Mouse (Mus musculus) forebrain, embryonic 13.5 days (tissue): ENCODE results near the gene Kpna1. TPM values are rescaled to one million over a fixed set of nuclear protein-coding genes. Genes with fewer than 3 reads are reported as not detected.
"Not testable (repeated sequence)": the region's sequence is repeated elsewhere in the genome, so short reads cannot be mapped to it uniquely, and the experiment has no call there.

ENCODE experiments used
- ATAC-seq: fragments of 200-750 bp; cut with Nextera tagmentation; 2 replicates; pipeline ENCODE4 v1.8.0; 2017
- H3K27ac ChIP-seq: fragments of 300-500 bp; sonication (generic); 2 replicates; pipeline ENCODE4 v1.5.1; 2015; ENCODE audit warnings: inconsistent platforms, mild to moderate bottlenecking, moderate library complexity
- H3K27me3 ChIP-seq: fragments of 300-500 bp; sonication (generic); 2 replicates; pipeline ENCODE4 v1.6.1; 2015; ENCODE audit warnings: mild to moderate bottlenecking, inconsistent platforms
- H3K36me3 ChIP-seq: fragments of 300-500 bp; sonication (generic); 2 replicates; pipeline ENCODE4 v1.6.1; 2015; ENCODE audit warnings: mild to moderate bottlenecking, inconsistent platforms; ENCODE audit not compliant: poor library complexity, severe bottlenecking
- H3K4me1 ChIP-seq: fragments of 300-500 bp; sonication (generic); 2 replicates; pipeline ENCODE4 v1.6.1; 2015; ENCODE audit warnings: inconsistent platforms
- H3K4me2 ChIP-seq: fragments of 300-500 bp; sonication (generic); 2 replicates; pipeline ENCODE4 v1.6.1; 2015; ENCODE audit warnings: inconsistent platforms, mild to moderate bottlenecking, moderate library complexity
- H3K4me3 ChIP-seq: fragments of 300-500 bp; sonication (generic); 2 replicates; pipeline ENCODE4 v1.5.1; 2015; ENCODE audit warnings: mild to moderate bottlenecking, inconsistent platforms
- H3K9ac ChIP-seq: fragments of 300-500 bp; sonication (generic); 2 replicates; pipeline ENCODE4 v1.6.1; 2015; ENCODE audit warnings: mild to moderate bottlenecking, inconsistent platforms
- H3K9me3 ChIP-seq: fragments of 300-500 bp; sonication (generic); replicated peaks from 2 replicates; pipeline ENCODE4 v1.6.1; 2016; ENCODE audit warnings: inconsistent platforms
- WGBS: fragments of 180-500 bp; shearing (Covaris S2); methylation state at CpG from one replicate; pipeline ENCODE4 v1.1.7; 2015; 5-methylcytosine and 5-hydroxymethylcytosine counted together
- polyA plus RNA-seq: library from polyadenylated mRNA; unstranded; fragments of >200 nt; fragmentation: Nextera tagmentation; extraction: Ambion mirVana; gene quantifications from 2 replicates; pipeline ENCODE4 v1.2.1, GENCODE M21; 2015

Gene Kpna1
- polyA plus RNA-seq: 70.0 and 78.2 TPM in 2 replicates

GRCm38 (mm10) chr16:35978450-35978849 is at the start of gene Kpna1:
Kpna1 (plus strand) TSS chr16:35978750.
- H3K27ac ChIP-seq, H3K4me1 ChIP-seq, H3K4me2 ChIP-seq, H3K9me3 ChIP-seq, H3K4me3 ChIP-seq, H3K36me3 ChIP-seq, H3K9ac ChIP-seq, H3K27me3 ChIP-seq, ATAC-seq: not testable (repeated sequence)
- WGBS: 92% methylated on average over 1 of the region's 1 CpGs

GRCm38 (mm10) chr16:35932179-35933055 is 46.1 kb upstream of the Kpna1 start:
- Histone ChIP-seq H3K27ac (no peak overlapping the region), H3K4me3 (no peak overlapping the region), H3K36me3 (no peaks in the 10 kb centered on the region), H3K9ac (no peak overlapping the region), H3K27me3 (no peaks in the 10 kb centered on the region), H3K9me3 (no peaks in the 10 kb centered on the region), H3K4me2 (no peak overlapping the region), H3K4me1 (no peaks in the 10 kb centered on the region)
- no peak for ATAC-seq
- WGBS: 88% methylated on average over 19 of the region's 19 CpGs

- no peak overlapping the region for H3K27ac ChIP-seq
- 89% methylated on average over 10 of the region's 10 CpGs for WGBS
- H3K27me3 ChIP-seq: no peaks in the 10 kb centered on the region
- H3K4me3 ChIP-seq: no peak overlapping the region
- no peak overlapping the region for H3K4me2 ChIP-seq
- peaks cover under 1% of the 10 kb centered on the region; the same call in 1 of the 2 replicates for H3K4me1 ChIP-seq
- no peak overlapping the region for H3K9ac ChIP-seq
- H3K9me3 ChIP-seq: no peaks in the 10 kb centered on the region
- ATAC-seq: no peak
- H3K36me3 ChIP-seq: no peaks in the 10 kb centered on the region
Observed at GRCm38 (mm10) chr16:35933181-35933580, 45.4 kb upstream of the Kpna1 start.

GRCm38 (mm10) chr16:35938211-35939151 is 40.1 kb upstream of the Kpna1 start, which contains the start of the genes Parp9 and Dtx3l:
Parp9 (plus strand) TSS chr16:35938470.
Dtx3l (minus strand) TSS chr16:35939151.
- H3K36me3 ChIP-seq: no peaks in the 10 kb centered on the region
- H3K27ac ChIP-seq: no peak within 1 kb of the TSS
- H3K4me2 ChIP-seq: peak within 1 kb of the TSS; percentile 80
- peak; percentile 59 for ATAC-seq
- peaks cover 4% of the 10 kb centered on the region; the same call in 1 of the 2 replicates for H3K27me3 ChIP-seq
- peak within 1 kb of the TSS; percentile 69 for H3K9ac ChIP-seq
- under 1% methylated on average over 52 of the region's 52 CpGs for WGBS
- H3K9me3 ChIP-seq: no peaks in the 10 kb centered on the region
- H3K4me3 ChIP-seq: peak within 1 kb of the TSS; percentile 50
- H3K4me1 ChIP-seq: peaks cover 12% of the 10 kb centered on the region

- peaks cover 12% of the 10 kb centered on the region for H3K4me1 ChIP-seq
- WGBS: 6% methylated on average over 6 of the region's 6 CpGs
- peak overlapping the region; percentile 80 for H3K4me2 ChIP-seq
- 0 out of 2 replicates have a peak, but pooled peaks have one; percentile 6 for ATAC-seq
- H3K4me3 ChIP-seq: peak overlapping the region; percentile 50
- H3K27ac ChIP-seq: no peak overlapping the region
- peak overlapping the region; percentile 69 for H3K9ac ChIP-seq
- H3K36me3 ChIP-seq: no peaks in the 10 kb centered on the region
- H3K27me3 ChIP-seq: peaks cover 4% of the 10 kb centered on the region; the same call in 1 of the 2 replicates
- no peaks in the 10 kb centered on the region for H3K9me3 ChIP-seq
Observed at GRCm38 (mm10) chr16:35939261-35939660, 39.3 kb upstream of the Kpna1 start.

GRCm38 (mm10) chr16:35939690-35940089 is 38.9 kb upstream of the Kpna1 start:
- Histone ChIP-seq H3K36me3 (no peaks in the 10 kb centered on the region), H3K9ac (no peak overlapping the region), H3K9me3 (no peaks in the 10 kb centered on the region), H3K4me3 (peak overlapping the region; percentile 50), H3K4me1 (peaks cover 12% of the 10 kb centered on the region), H3K27ac (no peak overlapping the region), H3K4me2 (peak overlapping the region; percentile 80), H3K27me3 (peaks cover 4% of the 10 kb centered on the region; the same call in 1 of the 2 replicates)
- ATAC-seq: peak; percentile 75
- 11% methylated on average over 9 of the region's 9 CpGs for WGBS

GRCm38 (mm10) chr16:35941382-35941781 is 37.2 kb upstream of the Kpna1 start:
- no peak overlapping the region for H3K4me2 ChIP-seq
- no peak overlapping the region for H3K9ac ChIP-seq
- H3K27me3 ChIP-seq: peaks cover 4% of the 10 kb centered on the region; the same call in 1 of the 2 replicates
- H3K9me3 ChIP-seq: no peaks in the 10 kb centered on the region
- H3K4me3 ChIP-seq: no peak overlapping the region
- H3K27ac ChIP-seq: no peak overlapping the region
- H3K36me3 ChIP-seq: no peaks in the 10 kb centered on the region
- no peak for ATAC-seq
- peaks cover 12% of the 10 kb centered on the region for H3K4me1 ChIP-seq
- 83% methylated on average over 7 of the region's 7 CpGs for WGBS

DNA sequence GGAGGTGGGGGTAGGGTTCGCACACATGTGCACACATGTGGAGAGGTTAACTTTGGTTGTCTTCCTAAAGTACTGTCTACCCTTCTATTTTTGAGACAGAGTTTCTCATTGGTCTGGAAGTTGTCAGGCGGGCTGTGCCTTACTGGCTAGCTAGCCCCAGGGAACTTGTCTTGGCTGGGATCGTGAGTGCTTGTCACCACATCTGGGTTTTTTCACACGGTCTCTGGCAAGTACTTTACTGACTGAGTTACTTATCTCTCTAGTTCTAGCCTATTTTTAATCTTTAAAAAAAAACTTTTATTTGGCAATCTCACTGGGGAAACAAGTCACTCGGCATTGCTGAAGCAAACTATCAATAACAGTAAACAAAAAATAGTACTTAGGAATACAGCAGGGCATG is 29.3 kb upstream of the Kpna1 start:
- no peak for ATAC-seq
- Histone ChIP-seq H3K36me3 (no peaks in the 10 kb centered on the region), H3K27ac (no peak overlapping the region), H3K4me2 (no peak overlapping the region), H3K4me1 (no peaks in the 10 kb centered on the region), H3K9me3 (no peaks in the 10 kb centered on the region), H3K9ac (no peak overlapping the region), H3K27me3 (no peaks in the 10 kb centered on the region), H3K4me3 (no peak overlapping the region)
- 95% methylated on average over 5 of the region's 5 CpGs for WGBS

GRCm38 (mm10) chr16:35951216-35951615 is 27.3 kb upstream of the Kpna1 start:
- no peak overlapping the region for H3K9ac ChIP-seq
- H3K4me1 ChIP-seq: no peaks in the 10 kb centered on the region
- no peak overlapping the region for H3K4me3 ChIP-seq
- no peaks in the 10 kb centered on the region for H3K27me3 ChIP-seq
- no peak for ATAC-seq
- 90% methylated on average over 3 of the region's 3 CpGs for WGBS
- H3K27ac ChIP-seq: no peak overlapping the region
- no peaks in the 10 kb centered on the region for H3K9me3 ChIP-seq
- H3K4me2 ChIP-seq: no peak overlapping the region
- H3K36me3 ChIP-seq: no peaks in the 10 kb centered on the region

DNA sequence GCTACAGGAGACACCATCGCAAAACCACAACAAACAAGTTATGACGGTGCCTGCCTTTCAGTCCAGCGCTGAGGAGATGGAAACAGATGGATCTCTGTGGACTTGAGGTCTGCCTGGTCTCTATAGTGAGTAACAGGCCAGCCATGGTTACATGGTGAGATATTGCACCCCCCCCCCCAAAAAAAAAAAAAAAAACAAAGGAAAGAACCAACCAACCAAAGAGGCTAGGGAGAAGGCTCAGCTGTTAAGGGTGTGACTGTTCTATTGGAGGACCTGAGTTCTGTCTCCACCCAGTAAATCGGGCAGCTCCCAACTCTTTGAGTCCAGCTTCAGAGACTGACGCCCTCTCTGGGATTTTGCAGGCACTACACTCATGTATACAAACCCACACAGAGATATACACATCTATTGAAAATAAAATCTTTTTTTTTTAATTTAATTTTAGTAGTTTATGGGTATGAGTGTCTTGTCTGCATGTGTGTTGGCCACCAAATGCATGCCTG is 25.9 kb upstream of the Kpna1 start:
- no peaks in the 10 kb centered on the region for H3K4me1 ChIP-seq
- no peak overlapping the region for H3K9ac ChIP-seq

GRCm38 (mm10) chr16:35965991-35966390 is 12.6 kb upstream of the Kpna1 start:
- not testable (repeated sequence) for H3K27me3 ChIP-seq, H3K4me2 ChIP-seq, H3K4me3 ChIP-seq, ATAC-seq, H3K4me1 ChIP-seq, H3K9me3 ChIP-seq, H3K27ac ChIP-seq, H3K9ac ChIP-seq, H3K36me3 ChIP-seq
- WGBS: 73% methylated on average over 3 of the region's 4 CpGs

More for the DNA sequence above, 25.9 kb upstream of the Kpna1 start:
- no peak for ATAC-seq
- Histone ChIP-seq H3K9me3 (no peaks in the 10 kb centered on the region), H3K36me3 (no peaks in the 10 kb centered on the region), H3K4me3 (no peak overlapping the region), H3K27ac (no peak overlapping the region), H3K27me3 (no peaks in the 10 kb centered on the region), H3K4me2 (no peak overlapping the region)
- WGBS: 87% methylated on average over 5 of the region's 5 CpGs
